Mouse (Mus musculus) heart, embryonic 16.5 days (tissue): ENCODE data around the gene Znhit2. TPM values are rescaled to one million over a fixed set of nuclear protein-coding genes. Genes with fewer than 3 reads are reported as not detected.
A peak's percentile ranks its signal among the peaks of the same experiment; 100 is the strongest.

Experiments
- ATAC-seq: fragments of 200-750 bp; cut with Nextera tagmentation; replicated peaks from 2 replicates; pipeline ENCODE4 v1.8.0; 2017; ENCODE audit warnings: moderate number of reproducible peaks; ENCODE audit not compliant: insufficient read depth, low FRiP score; ENCODE audit errors: extremely low read depth
- H3K27ac ChIP-seq: fragments of 300-500 bp; sonication (generic); 2 replicates; pipeline ENCODE4 v1.5.1; 2014; ENCODE audit warnings: mild to moderate bottlenecking, low read length, control low read depth, moderate library complexity
- H3K27me3 ChIP-seq: fragments of 300-500 bp; sonication (generic); 2 replicates; pipeline ENCODE4 v1.6.1; 2014; ENCODE audit warnings: low read length, mixed read lengths; ENCODE audit not compliant: control insufficient read depth, insufficient read depth
- H3K36me3 ChIP-seq: fragments of 300-500 bp; sonication (generic); 2 replicates; pipeline ENCODE4 v1.6.1; 2014; ENCODE audit not compliant: control insufficient read depth, insufficient read depth
- H3K4me1 ChIP-seq: fragments of 300-500 bp; sonication (generic); 2 replicates; pipeline ENCODE4 v1.6.1; 2014; ENCODE audit warnings: low read length, mixed read lengths; ENCODE audit not compliant: control insufficient read depth, insufficient read depth
- H3K4me2 ChIP-seq: fragments of 300-500 bp; sonication (generic); 2 replicates; pipeline ENCODE4 v1.6.1; 2014; ENCODE audit warnings: low read depth, mild to moderate bottlenecking, control low read depth, low read length
- H3K4me3 ChIP-seq: fragments of 300-500 bp; sonication (generic); 2 replicates; pipeline ENCODE4 v1.5.1; 2014; ENCODE audit warnings: mild to moderate bottlenecking, control low read depth, low read length
- H3K9ac ChIP-seq: fragments of 300-500 bp; sonication (generic); 2 replicates; pipeline ENCODE4 v1.6.1; 2014; ENCODE audit warnings: low read length, control low read depth
- H3K9me3 ChIP-seq: fragments of 300-500 bp; sonication (generic); replicated peaks from 2 replicates; pipeline ENCODE4 v1.6.1; 2016; ENCODE audit warnings: low read length; ENCODE audit not compliant: control insufficient read depth
- WGBS: fragments of 180-500 bp; shearing (Covaris S2); extraction: QIAGEN DNeasy Blood & Tissue Kit; methylation state at CpG from one replicate; pipeline ENCODE4 v1.1.7; 2014; 5-methylcytosine and 5-hydroxymethylcytosine counted together
- polyA plus RNA-seq: library from polyadenylated mRNA; unstranded; fragments of >200 nt; fragmentation: Nextera tagmentation; extraction: Ambion mirVana; gene quantifications from 2 replicates; pipeline ENCODE4 v1.2.1, GENCODE M21; 2015

Gene Znhit2
- polyA plus RNA-seq, 1 experiment from 2014 or later, result 24.7 TPM

DNA sequence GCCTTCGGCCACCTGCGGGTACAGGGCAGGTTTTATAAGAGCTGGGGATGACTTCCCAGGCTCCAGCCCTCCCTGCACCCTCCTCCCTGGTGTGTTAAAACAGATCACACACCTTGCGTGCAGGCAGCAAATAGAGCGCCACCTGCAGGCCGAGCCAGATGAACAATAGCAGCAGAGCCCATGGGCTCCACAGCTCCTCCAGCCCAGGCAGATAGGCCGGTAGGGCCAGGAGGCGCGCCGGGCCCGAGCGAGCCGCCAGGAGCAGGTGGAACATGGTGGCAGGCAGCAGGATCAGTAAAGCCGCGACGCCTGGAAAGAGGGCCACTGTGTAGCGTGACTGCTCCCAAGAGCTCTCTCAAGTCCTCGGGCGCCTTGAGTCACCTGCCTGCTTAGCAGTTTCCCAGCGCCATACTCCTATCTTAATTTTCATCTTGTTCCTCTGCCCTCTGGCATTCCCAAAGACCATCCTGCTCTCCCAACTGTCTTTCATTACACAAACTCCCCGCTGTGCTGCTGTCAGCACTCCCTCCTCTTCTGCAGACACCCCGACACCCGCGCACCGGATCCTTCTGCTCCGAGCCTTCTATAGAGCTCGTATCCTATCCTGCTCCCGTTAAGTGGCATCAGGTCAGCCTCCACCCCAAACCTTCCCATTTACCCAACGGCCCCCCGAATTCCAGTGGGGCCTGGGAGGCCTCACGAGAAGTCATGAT is 6.2 kb downstream of the Znhit2 start:
- Histone ChIP-seq H3K4me1 (peaks cover 23% of the 10 kb centered on the region), H3K9ac (peak overlapping the region; percentile 73), H3K4me3 (peak overlapping the region; percentile 54), H3K9me3 (no peaks in the 10 kb centered on the region), H3K36me3 (peaks cover 21% of the 10 kb centered on the region), H3K4me2 (peak overlapping the region; percentile 95), H3K27me3 (no peaks in the 10 kb centered on the region), H3K27ac (peak overlapping the region; percentile 21)
- peak; percentile 33 for ATAC-seq
- under 1% methylated on average over 30 of the region's 30 CpGs for WGBS

DNA sequence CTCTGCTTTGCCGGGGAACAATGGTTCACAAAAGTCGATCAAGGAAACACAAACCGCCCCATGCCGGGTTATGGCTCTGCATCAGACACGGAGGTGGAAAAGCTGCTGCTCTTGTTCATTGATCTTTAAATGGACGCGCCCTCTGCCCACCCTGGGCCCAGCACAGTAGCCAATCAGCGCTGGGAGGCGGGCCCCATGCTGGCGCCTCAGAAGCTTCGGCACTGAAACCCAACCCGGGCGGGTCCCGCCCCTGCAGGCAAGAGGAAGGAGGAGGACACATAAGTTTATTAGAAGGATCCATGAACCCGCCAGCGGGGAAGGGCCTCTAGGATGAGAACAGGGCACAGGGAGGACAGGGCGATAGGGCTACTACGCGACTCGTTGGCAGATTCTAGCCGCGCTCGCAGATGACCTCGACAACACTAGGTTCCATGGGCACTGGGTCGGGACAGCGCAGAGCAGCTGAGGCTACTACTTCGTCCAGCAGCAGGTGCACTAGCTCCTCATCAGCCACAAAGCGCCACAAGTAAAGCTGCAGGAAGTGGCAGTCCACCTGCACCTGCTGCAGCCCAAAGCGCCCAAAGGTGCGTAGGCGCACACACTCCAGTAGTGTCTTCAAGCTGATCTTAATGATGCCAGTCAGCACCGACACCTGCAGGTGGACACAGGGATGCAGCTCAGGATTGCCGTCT is 6.9 kb downstream of the Znhit2 start, which contains the start of gene Tm7sf2:
TSS of gene Tm7sf2 (minus strand) at position 650 of the 692 bp plus-strand sequence.
- Histone ChIP-seq H3K9me3 (no peaks in the 10 kb centered on the region), H3K4me1 (peaks cover 16% of the 10 kb centered on the region), H3K27ac (peak within 1 kb of the TSS; percentile 38), H3K4me2 (peak within 1 kb of the TSS; percentile 95), H3K4me3 (peak within 1 kb of the TSS; percentile 54), H3K36me3 (peaks cover 24% of the 10 kb centered on the region), H3K27me3 (no peaks in the 10 kb centered on the region), H3K9ac (peak within 1 kb of the TSS; percentile 73)
- 9% methylated on average over 33 of the region's 33 CpGs for WGBS
- peak; percentile 92 for ATAC-seq

DNA sequence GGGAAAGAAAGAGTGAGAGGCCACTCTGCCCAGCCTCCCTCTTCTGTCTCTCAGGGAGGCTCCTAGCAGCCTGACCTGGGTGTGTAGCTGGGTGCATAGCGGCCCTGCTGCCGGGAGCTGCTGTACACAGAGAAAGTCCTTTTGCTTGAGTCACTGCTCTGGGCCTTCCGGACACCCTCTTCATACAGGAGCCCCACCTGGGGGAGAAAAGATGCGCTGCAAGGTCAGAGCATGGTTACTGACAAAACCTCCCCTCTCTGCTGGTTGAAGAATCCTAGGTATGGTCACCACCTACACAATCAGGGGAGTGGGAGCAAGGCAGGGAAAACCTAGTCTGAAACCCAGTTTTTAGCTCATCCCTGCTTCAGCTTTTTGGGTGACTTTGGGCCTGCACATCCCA is 8.0 kb downstream of the Znhit2 start:
- no peak overlapping the region for H3K4me2 ChIP-seq
- no peak overlapping the region for H3K4me3 ChIP-seq
- no peaks in the 10 kb centered on the region for H3K27me3 ChIP-seq
- H3K9me3 ChIP-seq, result no peaks in the 10 kb centered on the region
- 74% methylated on average over 4 of the region's 4 CpGs for WGBS
- H3K4me1 ChIP-seq, result peaks cover 14% of the 10 kb centered on the region
- H3K27ac ChIP-seq, result no peak overlapping the region
- ATAC-seq, result no peak
- peaks cover 25% of the 10 kb centered on the region for H3K36me3 ChIP-seq
- H3K9ac ChIP-seq, result no peak overlapping the region

DNA sequence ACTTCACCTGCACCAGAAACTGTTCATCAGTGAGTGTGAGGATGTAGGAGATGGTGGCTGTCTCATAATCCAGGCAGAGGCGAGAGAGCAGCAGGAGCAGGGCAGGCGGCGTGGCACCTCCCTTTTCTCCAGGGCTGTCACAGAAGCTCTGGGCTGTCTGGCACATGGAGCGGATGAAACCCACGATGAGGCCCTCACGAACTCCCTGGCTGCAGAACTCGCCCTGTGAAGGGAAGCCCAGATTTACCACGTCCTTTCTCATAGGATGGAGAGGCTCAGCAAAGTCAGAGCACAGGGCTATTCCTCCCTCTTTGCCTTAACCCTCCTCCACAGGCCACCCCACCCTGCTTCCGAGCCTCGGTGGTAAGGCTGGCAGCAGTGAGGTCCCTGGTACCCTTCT is 8.9 kb downstream of the Znhit2 start:
- Histone ChIP-seq H3K9me3 (no peaks in the 10 kb centered on the region), H3K4me1 (peaks cover 14% of the 10 kb centered on the region), H3K36me3 (peaks cover 25% of the 10 kb centered on the region), H3K9ac (no peak overlapping the region), H3K27ac (no peak overlapping the region), H3K4me2 (no peak overlapping the region), H3K4me3 (no peak overlapping the region), H3K27me3 (no peaks in the 10 kb centered on the region)
- 85% methylated on average over 10 of the region's 10 CpGs for WGBS
- no peak for ATAC-seq

DNA sequence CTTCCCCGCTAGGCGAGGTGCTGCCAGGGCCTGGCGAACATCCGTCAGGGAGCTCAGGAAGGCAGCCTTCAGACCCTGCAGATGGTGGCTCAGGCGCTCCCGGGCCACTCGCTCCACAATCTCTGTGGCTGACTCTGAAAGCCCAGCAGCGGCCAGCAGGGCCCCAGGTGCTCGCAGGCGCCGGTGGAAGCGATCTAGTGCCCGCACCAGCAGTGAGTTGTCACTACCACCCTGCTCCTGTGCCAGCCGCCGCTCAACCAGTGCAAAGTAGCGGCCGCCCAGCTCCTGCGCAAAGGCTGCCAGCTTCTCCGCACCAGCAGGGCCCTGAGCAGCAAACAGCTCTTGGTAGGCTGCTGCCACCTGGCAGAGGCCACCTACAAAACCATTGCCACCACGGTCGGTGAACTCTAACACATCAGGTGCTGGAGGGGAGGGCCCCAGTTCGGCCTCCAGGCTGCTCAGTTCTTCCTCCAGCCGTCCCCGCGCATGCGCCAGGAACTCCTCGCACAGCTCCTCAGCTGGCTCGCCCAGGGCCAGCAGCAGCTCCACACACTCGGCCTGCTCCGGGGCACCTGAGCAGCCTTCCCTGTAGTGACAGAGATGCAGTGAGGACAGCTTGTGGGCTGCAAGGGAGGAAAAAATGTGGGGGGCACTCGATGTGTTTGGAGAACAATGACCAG is 9.7 kb downstream of the Znhit2 start:
- Histone ChIP-seq H3K4me3 (no peak overlapping the region), H3K36me3 (peaks cover 25% of the 10 kb centered on the region), H3K9ac (no peak overlapping the region), H3K27ac (no peak overlapping the region), H3K4me1 (peaks cover 14% of the 10 kb centered on the region), H3K4me2 (no peak overlapping the region), H3K27me3 (no peaks in the 10 kb centered on the region), H3K9me3 (no peaks in the 10 kb centered on the region)
- no peak for ATAC-seq
- WGBS, result 86% methylated on average over 31 of the region's 31 CpGs

DNA sequence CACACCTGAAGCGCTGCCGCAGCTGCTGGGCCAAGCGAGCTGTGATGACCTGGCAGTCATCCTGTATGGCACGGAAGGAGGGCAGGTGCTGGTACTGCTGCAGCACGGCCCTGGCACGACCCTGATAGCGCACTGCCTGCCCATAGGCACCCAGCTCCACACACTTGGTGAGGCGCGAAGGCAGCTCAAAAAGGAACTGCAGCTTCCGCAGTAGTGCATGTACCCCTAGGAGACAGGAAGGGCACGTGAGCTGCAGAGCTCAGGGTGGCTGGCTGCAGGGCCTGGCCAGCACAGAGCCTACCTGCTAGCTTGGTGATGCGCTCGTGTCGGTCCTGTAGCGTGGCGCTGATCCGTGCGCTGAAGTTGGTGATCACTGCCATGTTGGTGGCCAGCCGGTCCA is 10.3 kb downstream of the Znhit2 start:
- 91% methylated on average over 19 of the region's 19 CpGs for WGBS
- peaks cover 25% of the 10 kb centered on the region for H3K36me3 ChIP-seq

DNA sequence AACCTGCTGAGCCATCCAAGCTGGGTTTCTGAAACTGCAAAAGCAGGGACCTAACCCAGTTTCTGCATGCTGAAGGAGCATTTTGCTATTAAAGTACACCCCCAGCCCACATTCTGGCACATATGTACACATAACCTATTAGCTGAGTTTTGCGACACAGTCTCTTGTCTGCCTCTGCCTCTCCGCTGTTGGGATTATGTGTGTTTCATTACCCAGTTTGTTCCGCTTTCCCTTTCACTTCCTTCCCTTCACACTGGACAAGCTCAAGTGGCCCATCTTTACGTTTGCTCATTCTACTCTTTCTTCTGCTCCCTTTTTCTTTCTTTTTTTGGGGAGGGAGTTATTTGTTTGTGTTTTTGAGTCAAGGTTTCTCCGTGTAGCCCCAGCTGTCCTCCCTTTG is 12.9 kb downstream of the Znhit2 start:
- no peaks in the 10 kb centered on the region for H3K27me3 ChIP-seq
- H3K4me2 ChIP-seq, result no peak overlapping the region
- no peak overlapping the region for H3K4me3 ChIP-seq
- H3K4me1 ChIP-seq, result peaks cover 7% of the 10 kb centered on the region
- peaks cover 25% of the 10 kb centered on the region for H3K36me3 ChIP-seq
- WGBS, result 94% methylated on average over 5 of the region's 5 CpGs
- no peaks in the 10 kb centered on the region for H3K9me3 ChIP-seq
- no peak overlapping the region for H3K27ac ChIP-seq
- no peak for ATAC-seq
- no peak overlapping the region for H3K9ac ChIP-seq

More for the DNA sequence above, 10.3 kb downstream of the Znhit2 start:
- Histone ChIP-seq H3K9ac (no peak overlapping the region), H3K27me3 (no peaks in the 10 kb centered on the region), H3K9me3 (no peaks in the 10 kb centered on the region), H3K4me1 (peaks cover 18% of the 10 kb centered on the region), H3K27ac (no peak overlapping the region), H3K4me2 (no peak overlapping the region), H3K4me3 (no peak overlapping the region)
- ATAC-seq, result no peak

DNA sequence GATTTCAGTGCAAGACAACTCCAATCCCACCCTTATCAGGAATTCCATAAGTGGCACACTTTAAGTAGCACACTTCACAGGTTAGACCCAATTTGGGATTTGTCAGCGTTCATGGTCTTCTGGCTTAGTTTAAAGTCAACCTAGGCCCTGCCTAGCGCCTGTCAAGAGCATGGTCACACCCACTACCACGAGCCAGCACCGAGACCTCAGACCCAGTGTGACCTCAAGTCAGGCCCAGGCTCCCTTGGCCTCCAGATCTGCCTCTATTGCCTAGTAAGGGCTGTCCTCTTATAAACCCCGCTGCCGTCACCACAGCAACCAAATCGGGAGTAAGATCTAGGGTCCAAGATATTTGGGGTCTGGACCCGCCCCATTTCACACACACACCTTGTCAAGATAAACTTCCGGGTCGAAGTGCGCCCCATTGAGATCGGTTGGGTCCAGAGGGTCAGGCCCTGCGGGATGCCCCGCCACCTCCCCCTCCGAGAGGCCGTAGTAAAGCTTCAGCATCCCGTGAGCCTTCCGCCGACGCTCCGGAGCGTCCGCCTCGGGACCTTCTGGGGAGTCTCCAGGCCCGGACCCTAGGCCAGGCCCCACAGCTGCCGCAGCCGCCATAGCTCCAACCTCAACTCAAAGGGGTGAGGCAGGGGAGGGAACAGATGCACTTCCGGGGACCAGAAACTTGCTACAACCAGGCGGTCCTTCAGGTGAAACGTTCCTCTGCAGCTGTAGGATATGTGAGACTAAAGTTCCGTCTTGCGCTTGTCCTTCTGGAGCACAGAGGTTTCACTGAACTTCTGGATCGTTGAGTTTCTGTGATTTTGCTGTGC is 15.8 kb downstream of the Znhit2 start, which contains the start of gene Vps51:
TSS of gene Vps51 (minus strand) at position 668 of the 830 bp plus-strand sequence.
- Histone ChIP-seq H3K36me3 (peaks cover 16% of the 10 kb centered on the region), H3K9ac (peak within 1 kb of the TSS; percentile 86), H3K27ac (peak within 1 kb of the TSS; percentile 78), H3K27me3 (no peaks in the 10 kb centered on the region), H3K4me3 (peak within 1 kb of the TSS; percentile 84), H3K4me2 (peak within 1 kb of the TSS; percentile 96), H3K4me1 (peaks cover 7% of the 10 kb centered on the region), H3K9me3 (no peaks in the 10 kb centered on the region)
- peak; percentile 81 for ATAC-seq
- WGBS, result under 1% methylated on average over 33 of the region's 33 CpGs
